Mouse (Mus musculus): ENCODE measurements around the gene Wdr54. TPM values are rescaled to one million over a fixed set of nuclear protein-coding genes. Genes with fewer than 3 reads are reported as not detected.
"Not testable (repeated sequence)": the region's sequence is repeated elsewhere in the genome, so short reads cannot be mapped to it uniquely, and the experiment has no call there.

Wdr54 gene
- polyA plus RNA-seq, 1 experiment from 2014 or later, result 19.3 TPM

DNA sequence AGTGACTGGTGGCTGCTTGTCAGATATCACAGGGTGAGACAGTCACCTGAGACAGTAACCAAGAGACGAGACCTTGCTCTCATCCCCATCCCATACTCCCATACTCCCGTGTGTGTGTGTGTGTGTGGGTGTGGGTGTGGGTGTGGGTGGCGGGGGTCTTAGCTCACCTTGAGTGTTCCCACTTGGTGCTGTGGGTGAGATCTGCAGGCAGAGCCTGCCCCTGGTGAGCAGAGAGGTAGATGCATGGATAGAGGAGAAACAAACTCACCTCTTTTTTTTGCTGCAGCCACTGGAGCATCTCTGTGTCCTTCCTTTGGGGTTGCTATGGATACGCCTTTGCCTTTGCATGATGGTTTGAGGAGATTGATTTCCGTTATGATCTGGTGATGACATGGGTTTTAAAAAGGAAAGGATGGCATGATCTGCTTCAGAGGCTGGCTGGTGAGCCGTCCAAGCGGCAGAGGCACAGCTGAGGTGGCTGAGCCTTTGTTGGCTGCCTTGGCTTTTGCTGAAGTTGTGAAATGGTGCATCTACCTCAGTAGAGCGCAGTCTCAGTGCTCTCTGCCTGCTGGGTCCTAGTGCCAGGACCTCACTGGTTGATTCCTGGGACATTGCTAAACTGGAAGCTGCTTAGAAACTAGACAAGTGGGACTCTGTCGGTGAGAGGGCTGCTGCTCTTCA, 16.2 kb upstream of the Wdr54 start:
- Histone ChIP-seq H3K9ac (peak overlapping the region; percentile 29), H3K27me3 (no peaks in the 10 kb centered on the region), H3K9me3 (no peaks in the 10 kb centered on the region), H3K36me3 (no peaks in the 10 kb centered on the region), H3K4me3 (peak overlapping the region; percentile 44), H3K4me2 (peak overlapping the region; percentile 57), H3K4me1 (replicated peaks) (peaks cover 59% of the 10 kb centered on the region), H3K27ac (replicated peaks) (peak overlapping the region; percentile 80)
- 51% methylated on average over 9 of the region's 9 CpGs for WGBS
- ATAC-seq (ENCODE audit: low FRiP score, low read depth), result peak; percentile 69

DNA sequence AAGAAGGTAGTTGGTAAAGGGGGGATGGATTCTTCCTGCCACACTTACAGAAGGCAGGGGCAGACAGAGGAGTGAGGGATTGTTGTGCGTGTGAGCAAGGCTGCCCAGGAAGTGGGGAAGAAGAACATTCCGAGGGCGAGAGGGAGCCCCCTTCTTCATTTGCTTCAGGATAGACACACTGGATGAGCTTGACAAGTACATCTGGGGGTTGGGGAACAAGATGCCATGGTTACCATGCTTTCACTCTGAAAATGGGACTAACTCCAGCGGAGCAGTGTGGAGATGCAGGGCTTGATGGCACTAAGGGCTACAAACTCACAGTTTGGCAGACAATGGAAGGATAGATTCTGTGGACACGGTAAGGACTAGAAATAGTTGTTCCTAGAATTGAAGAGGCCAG, 14.9 kb upstream of the Wdr54 start:
- Histone ChIP-seq H3K9me3 (no peaks in the 10 kb centered on the region), H3K4me1 (replicated peaks) (peaks cover 69% of the 10 kb centered on the region), H3K4me2 (peak overlapping the region; percentile 57), H3K4me3 (peak overlapping the region; percentile 44), H3K36me3 (no peaks in the 10 kb centered on the region), H3K9ac (0 out of 2 replicates have a peak overlapping the region, but pooled peaks have one; percentile 29), H3K27ac (replicated peaks) (peak overlapping the region; percentile 80; the same call in 1 of the 2 replicates), H3K27me3 (no peaks in the 10 kb centered on the region)
- no peak for ATAC-seq (ENCODE audit: low FRiP score, low read depth)
- 58% methylated on average over 5 of the region's 5 CpGs for WGBS

DNA sequence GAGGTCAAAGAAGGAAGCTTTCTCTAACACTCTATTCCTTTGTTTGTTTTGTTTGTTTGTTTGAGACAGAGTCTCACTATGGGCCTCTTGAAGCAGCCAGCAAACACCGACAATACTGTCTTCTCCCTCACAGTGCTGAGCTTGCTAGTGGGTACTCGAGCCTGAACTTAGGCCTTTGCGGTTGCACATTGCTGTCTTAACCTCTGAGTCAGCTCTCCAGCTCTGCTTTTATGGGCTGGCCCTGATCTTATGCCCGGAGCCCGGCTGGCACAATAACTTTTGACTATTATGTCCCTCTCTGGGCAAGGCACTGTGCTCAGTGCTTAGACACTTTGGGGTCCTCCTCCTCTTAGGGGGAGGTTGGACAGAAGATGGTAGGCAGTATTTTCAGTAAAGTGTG, 13.7 kb upstream of the Wdr54 start:
- Histone ChIP-seq H3K9ac (no peak overlapping the region), H3K27me3 (no peaks in the 10 kb centered on the region), H3K4me3 (no peak overlapping the region), H3K4me2 (no peak overlapping the region), H3K4me1 (replicated peaks) (peaks cover 71% of the 10 kb centered on the region), H3K36me3 (no peaks in the 10 kb centered on the region), H3K9me3 (no peaks in the 10 kb centered on the region), H3K27ac (replicated peaks) (no peak overlapping the region)
- no peak for ATAC-seq (ENCODE audit: low FRiP score, low read depth)
- WGBS, result 84% methylated on average over 5 of the region's 5 CpGs

DNA sequence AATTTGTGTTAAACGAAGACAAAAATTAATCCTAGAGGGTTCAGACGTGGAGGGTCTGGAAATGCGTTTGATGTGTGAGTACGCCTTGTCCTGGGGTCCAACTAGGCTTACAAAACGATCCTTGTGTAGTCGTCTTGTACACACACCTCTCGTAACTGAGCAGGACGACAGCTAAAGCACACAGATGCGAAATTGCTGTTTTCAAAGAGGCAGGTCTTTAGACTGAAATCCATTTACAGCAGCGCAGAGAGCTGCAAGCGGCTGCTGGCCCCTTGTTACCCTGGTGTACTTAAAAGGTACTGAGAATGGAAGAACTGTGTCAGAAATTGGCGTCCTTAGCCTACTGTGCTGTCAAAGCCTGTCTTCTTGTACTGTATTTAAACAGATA, 10.0 kb upstream of the Wdr54 start:
- peak; percentile 35 for ATAC-seq (ENCODE audit: low FRiP score, low read depth)
- peak overlapping the region; percentile 95 for H3K27ac ChIP-seq (replicated peaks)
- H3K9ac ChIP-seq, result peak overlapping the region; percentile 90
- H3K4me2 ChIP-seq, result peak overlapping the region; percentile 65
- peak overlapping the region; percentile 83 for H3K4me3 ChIP-seq
- peaks cover 15% of the 10 kb centered on the region for H3K27me3 ChIP-seq
- no peaks in the 10 kb centered on the region for H3K36me3 ChIP-seq
- H3K4me1 ChIP-seq (replicated peaks), result peaks cover 68% of the 10 kb centered on the region
- under 1% methylated on average over 12 of the region's 12 CpGs for WGBS
- no peaks in the 10 kb centered on the region for H3K9me3 ChIP-seq

DNA sequence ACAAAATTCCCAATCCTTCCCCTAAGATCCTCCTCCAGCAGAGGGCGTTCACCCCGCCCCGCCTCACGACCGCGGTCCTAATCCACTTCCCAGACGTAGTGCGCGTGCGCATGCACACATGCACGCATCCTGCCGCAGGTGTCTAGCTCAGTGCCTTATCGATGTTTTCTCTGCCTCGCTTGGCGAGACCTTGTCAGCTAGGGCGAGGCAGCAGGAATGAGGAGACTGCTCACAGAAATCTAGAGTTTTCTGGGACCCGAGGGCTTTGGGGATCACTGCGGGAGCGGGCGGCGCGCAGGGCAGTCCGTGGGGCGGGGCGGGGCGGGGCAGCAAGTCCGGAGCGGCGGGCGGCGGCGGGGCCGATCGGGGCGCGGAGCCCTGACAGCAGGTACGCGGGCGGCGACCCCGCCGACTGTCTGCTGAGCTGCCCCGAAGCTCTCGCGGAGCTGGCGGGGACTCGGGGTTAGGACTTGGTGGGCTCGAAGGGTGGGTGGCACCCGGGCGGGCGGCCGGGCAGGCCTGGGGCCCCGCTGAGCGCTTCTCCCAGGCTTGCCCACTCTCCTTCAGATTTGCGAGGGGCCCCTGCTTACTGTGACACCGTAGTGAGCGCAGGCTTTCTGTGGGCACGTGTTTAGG, 9.5 kb upstream of the Wdr54 start, which contains the start of gene Dctn1:
TSS of gene Dctn1 (plus strand) at position 314 of the 636 bp plus-strand sequence.
- peak within 1 kb of the TSS; percentile 95 for H3K27ac ChIP-seq (replicated peaks)
- peak; percentile 82 for ATAC-seq (ENCODE audit: low FRiP score, low read depth)
- peaks cover 20% of the 10 kb centered on the region for H3K27me3 ChIP-seq
- peak within 1 kb of the TSS; percentile 90 for H3K9ac ChIP-seq
- H3K9me3 ChIP-seq, result no peaks in the 10 kb centered on the region
- peak within 1 kb of the TSS; percentile 83 for H3K4me3 ChIP-seq
- H3K4me1 ChIP-seq (replicated peaks), result peaks cover 63% of the 10 kb centered on the region
- H3K4me2 ChIP-seq, result peak within 1 kb of the TSS; percentile 65
- H3K36me3 ChIP-seq, result no peaks in the 10 kb centered on the region
- WGBS, result under 1% methylated on average over 47 of the region's 58 CpGs

DNA sequence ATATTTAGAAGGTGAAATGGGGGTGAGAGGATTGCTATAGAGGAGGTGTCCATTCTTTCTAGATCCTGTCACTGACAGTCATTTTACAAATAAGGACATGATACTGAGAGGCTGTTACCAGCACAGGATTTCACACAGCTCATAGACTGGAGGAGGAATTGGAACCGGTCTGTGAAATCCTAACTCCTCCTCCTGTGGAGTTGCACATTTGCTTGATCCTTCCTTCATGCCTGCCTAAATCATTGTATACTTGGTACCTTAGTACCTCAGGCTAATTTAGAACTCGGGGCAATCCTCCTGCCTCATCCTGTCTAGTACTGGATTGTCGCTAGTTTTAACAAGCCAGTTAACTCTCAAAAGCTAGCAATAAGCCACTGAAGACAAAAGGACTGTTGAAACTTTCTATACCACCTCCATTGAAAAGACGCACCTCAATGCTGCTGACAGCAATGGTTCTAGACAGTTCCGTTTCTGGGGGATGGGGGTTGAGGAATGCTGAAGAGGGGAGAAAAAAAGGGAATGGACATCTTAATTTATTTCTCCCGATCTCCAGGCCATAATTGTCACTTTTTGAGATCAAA, 8.9 kb upstream of the Wdr54 start:
- Histone ChIP-seq H3K4me1 (replicated peaks) (peaks cover 57% of the 10 kb centered on the region), H3K4me2 (peak overlapping the region; percentile 65), H3K27me3 (peaks cover 26% of the 10 kb centered on the region), H3K36me3 (no peaks in the 10 kb centered on the region), H3K9ac (peak overlapping the region; percentile 90), H3K27ac (replicated peaks) (peak overlapping the region; percentile 95), H3K4me3 (peak overlapping the region; percentile 83), H3K9me3 (no peaks in the 10 kb centered on the region)
- WGBS, result 6% methylated on average over 6 of the region's 6 CpGs
- ATAC-seq (ENCODE audit: low FRiP score, low read depth), result peak; percentile 43; the same call in 1 of the 2 replicates

DNA sequence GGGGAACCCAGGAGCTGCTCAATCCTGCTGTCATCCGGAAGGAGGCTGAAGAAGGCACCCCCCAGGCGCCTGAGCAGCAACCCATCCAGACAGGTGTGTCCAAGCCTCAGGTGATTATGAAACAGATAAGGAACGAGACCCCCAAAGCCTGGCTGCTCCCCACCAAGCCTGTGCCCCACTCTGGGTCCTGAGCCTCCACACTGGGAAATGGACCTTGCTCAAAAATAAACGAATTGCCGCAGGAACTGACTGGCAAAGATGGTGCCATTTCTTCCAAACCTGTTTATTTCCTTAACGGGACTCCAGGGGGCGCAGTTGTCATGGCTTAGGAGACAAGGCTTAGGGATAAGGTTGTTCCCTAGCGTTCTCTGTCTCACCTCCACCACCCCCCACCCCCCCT, 6.5 kb upstream of the Wdr54 start:
- H3K4me3 ChIP-seq, result peak overlapping the region; percentile 26
- ATAC-seq (ENCODE audit: low FRiP score, low read depth), result no peak
- peak overlapping the region; percentile 17; the same call in 1 of the 2 replicates for H3K9ac ChIP-seq
- H3K27me3 ChIP-seq, result peaks cover 29% of the 10 kb centered on the region
- H3K4me1 ChIP-seq (replicated peaks), result peaks cover 35% of the 10 kb centered on the region
- 2% methylated on average over 8 of the region's 8 CpGs for WGBS
- H3K36me3 ChIP-seq, result no peaks in the 10 kb centered on the region
- H3K27ac ChIP-seq (replicated peaks), result no peak overlapping the region
- peak overlapping the region; percentile 54 for H3K4me2 ChIP-seq
- H3K9me3 ChIP-seq, result no peaks in the 10 kb centered on the region

DNA sequence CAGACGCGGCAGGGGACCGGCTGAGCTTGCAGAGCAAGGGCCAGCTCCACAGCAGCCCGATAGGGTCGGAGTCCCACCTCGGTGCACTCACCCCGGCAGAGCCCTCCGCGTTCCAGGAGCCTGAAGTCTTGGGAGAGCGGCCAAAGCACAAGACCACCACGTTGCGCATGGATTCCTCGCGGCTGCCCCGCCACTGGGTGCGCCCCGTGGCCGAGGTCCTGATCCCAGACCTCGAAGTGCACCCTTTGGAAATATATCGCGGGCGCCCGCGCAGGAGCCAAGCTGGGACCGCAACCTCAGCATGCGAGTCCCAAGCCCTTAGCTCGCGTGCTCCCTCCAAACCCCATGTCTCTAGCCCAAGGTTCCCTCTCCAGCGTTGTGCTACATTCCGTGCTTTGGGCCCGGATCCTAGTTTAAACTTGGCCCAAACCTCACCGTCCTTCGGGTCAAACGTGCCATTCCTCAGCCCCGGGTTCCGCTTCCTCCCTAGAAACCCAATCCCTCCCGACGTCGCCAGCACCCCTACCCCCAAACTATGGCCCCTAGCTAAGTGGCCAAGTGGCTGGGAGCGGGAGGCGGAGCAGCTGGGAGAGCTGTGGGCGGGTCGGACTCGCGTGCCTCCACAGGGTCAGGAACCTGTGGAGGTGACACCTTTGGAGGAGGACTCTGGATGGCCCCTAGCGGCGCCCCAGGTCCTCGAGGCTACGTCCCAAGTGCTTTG, 5.9 kb upstream of the Wdr54 start:
- Histone ChIP-seq H3K4me2 (peak overlapping the region; percentile 54), H3K9ac (peak overlapping the region; percentile 30), H3K9me3 (no peaks in the 10 kb centered on the region), H3K27ac (replicated peaks) (no peak overlapping the region), H3K4me3 (peak overlapping the region; percentile 26), H3K36me3 (no peaks in the 10 kb centered on the region), H3K4me1 (replicated peaks) (peaks cover 29% of the 10 kb centered on the region), H3K27me3 (peaks cover 29% of the 10 kb centered on the region)
- WGBS, result 2% methylated on average over 46 of the region's 49 CpGs
- ATAC-seq (ENCODE audit: low FRiP score, low read depth), result no peak

DNA sequence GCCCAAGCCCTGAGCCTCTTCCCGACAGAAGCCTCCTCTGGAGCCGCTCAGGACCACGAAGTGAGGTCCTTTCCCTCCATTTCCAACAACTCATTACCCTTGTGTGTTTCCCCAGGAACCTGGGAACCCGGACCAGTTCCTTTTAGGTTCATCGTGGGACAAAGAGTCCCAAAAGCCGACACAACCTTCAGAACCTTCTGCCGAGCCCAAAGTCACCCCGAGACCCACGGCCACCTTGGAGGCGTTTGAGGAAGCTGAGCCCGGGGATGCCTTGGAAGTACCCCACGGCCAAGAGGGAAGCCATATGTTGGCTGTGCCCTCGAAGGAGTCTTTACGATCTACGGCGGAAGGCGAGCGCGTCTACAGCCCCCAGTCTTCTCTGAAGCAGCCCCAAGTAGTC, 5.2 kb upstream of the Wdr54 start:
- Histone ChIP-seq H3K27me3 (peaks cover 29% of the 10 kb centered on the region), H3K27ac (replicated peaks) (no peak overlapping the region), H3K9me3 (no peaks in the 10 kb centered on the region), H3K4me1 (replicated peaks) (peaks cover 26% of the 10 kb centered on the region), H3K4me3 (peak overlapping the region; percentile 26), H3K4me2 (peak overlapping the region; percentile 54), H3K9ac (no peak overlapping the region), H3K36me3 (no peaks in the 10 kb centered on the region)
- WGBS, result 7% methylated on average over 19 of the region's 19 CpGs
- ATAC-seq (ENCODE audit: low FRiP score, low read depth), result no peak

DNA sequence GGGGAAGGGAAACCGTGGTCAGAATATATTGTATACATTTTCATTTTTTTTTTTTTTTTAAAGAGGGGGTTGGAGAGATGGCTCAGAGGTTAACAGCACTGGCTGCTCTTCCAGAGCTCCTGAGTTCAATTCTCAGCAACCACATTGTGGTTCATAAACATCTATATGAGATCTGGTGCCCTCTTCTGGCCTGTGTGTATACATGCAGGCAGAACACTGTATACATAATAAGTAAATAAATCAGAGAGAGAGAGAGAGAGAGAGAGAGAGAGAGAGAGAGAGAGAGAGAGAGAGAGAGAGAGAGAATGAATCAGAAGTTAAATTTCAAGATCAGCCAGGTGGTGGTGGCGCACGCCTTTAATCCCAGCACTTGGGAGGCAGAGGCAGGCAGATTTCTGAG, 3.3 kb upstream of the Wdr54 start:
- H3K27ac ChIP-seq (replicated peaks); H3K9me3 ChIP-seq; H3K4me3 ChIP-seq; ATAC-seq (ENCODE audit: low FRiP score, low read depth); H3K9ac ChIP-seq; H3K36me3 ChIP-seq; H3K4me2 ChIP-seq: not testable (repeated sequence)
- H3K4me1 ChIP-seq (replicated peaks), result peaks cover 31% of the 10 kb centered on the region
- H3K27me3 ChIP-seq, result peaks cover 29% of the 10 kb centered on the region
- WGBS, result 29% methylated on average over 3 of the region's 3 CpGs

DNA sequence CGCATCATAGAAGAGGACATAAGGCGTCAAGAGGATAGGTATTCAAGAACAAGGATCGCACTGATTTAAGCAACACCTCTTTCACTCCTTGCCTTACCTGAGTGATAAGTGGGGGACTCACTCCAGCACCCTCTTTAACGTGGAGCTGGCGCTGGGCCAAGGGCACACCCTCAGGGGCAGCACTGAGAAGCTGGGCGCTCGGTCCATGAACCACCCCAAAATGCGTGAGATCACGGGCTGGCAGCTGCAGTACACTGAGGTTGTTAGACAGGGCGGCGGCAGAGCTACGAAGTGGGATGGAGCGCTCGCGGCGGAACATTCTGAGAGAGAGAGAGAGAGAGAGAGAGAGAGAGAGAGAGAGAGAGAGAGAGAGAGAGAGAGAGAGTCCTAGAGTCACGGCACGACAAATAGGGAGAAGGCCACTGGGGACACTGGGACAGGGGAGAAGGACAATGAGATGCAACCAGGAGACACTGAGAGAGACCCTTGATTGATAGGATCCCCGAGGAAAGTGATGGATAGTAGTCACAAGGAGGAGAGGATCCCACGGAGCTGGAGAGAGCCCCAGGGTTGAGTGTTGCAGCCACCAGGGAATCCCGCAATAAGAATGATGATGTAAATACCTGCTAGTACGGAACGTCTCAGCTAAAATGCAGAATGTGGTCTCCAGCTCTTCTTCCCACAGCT, 502 bp downstream of the Wdr54 start:
- H3K9ac ChIP-seq, result peak overlapping the region; percentile 52
- peaks cover 9% of the 10 kb centered on the region for H3K27me3 ChIP-seq
- H3K27ac ChIP-seq (replicated peaks), result 0 out of 2 replicates have a peak overlapping the region, but pooled peaks have one; percentile 2
- 8% methylated on average over 21 of the region's 23 CpGs for WGBS
- H3K4me2 ChIP-seq, result peak overlapping the region; percentile 85
- no peaks in the 10 kb centered on the region for H3K9me3 ChIP-seq
- H3K4me1 ChIP-seq (replicated peaks), result peaks cover 16% of the 10 kb centered on the region
- ATAC-seq (ENCODE audit: low FRiP score, low read depth), result peak; percentile 54
- no peaks in the 10 kb centered on the region for H3K36me3 ChIP-seq
- peak overlapping the region; percentile 50 for H3K4me3 ChIP-seq
